Mouse (Mus musculus) right cerebral cortex, postnatal 14 days (tissue): Measurements from ENCODE around the gene Ppme1.

Experiments used
- DNase-seq: peaks from one replicate; pipeline ENCODE4 v3.0.0; 2022

The Ppme1 gene

DNA sequence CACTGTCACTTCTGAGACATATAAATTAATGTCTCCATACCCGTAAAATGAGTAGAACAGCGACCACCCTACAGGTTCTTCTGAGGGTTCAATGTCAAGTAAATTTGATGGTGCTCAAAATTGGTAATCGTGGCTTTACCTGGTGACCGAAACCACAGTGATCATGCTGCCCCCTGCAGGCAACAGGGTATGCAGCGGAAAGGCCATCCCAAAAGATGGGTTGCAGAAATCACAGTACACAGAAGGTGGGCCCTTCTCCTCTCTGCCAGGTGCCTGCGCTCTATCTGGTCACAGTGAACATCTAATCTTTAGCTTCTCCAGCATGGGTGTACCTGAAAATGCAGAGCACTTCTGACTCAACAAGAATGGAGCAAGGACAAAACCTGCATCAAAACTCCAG is 46.6 kb downstream of the Ppme1 start:
- DNase-seq, result peak; percentile 60

DNA sequence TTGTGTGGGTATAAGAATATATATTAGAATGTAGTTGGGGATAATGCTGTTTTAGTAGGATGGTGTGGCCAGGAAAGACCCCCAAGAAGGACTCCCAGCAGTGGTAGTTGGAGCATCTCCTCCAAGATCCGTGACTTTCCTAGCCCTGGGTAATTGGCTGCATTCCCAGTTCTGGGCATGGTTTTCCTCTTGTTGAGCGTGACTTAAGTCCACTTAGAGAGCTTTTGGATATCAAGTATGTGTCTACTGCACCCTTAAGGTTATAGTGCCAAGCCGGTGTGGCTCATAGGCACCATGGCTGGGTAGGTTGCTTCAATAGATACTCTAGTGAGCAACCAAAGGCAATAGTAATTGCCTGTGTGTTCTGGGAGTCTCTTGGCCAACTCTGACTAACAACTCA is 48.4 kb downstream of the Ppme1 start:
- DNase-seq, result no peak

DNA sequence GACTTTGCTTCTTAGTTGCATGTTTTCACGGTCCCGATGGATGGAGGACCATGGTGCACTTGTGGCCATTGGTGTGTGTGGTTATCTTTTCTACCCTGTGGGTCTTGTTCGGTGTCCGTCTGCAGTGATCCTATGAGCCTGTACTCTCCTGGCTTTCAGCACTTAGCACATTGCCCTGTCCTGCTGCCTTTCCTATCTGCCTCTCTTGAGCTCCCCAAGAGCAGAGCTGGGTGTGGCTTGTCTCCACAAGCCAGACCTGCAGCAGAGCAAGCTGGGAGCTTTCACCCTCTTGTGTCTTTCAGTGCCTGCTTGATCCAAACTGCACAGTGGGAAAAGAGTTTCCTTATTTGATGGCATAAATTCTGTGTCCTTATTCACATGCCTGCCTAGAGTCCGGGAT is 54.6 kb downstream of the Ppme1 start:
- DNase-seq, result no peak

DNA sequence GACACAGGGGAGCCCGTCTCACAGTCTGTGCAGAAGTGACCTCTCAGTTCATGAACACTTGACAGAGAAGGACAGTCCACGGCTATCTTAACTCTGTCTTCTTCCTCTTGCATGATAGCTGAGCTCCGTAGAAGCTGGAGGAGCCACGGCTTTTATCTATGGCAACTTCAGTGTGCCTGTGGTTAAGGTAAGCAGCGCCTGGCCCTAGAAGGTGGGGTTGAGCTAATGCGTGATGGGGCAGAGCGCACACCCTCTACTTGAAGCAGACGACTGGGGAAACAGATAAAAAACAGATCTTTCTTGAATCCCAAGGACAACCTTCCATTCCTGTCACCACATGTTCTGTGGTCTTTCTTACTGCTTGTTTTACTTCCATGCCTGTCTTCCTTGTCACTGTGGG is 55.2 kb downstream of the Ppme1 start:
- no peak for DNase-seq

DNA sequence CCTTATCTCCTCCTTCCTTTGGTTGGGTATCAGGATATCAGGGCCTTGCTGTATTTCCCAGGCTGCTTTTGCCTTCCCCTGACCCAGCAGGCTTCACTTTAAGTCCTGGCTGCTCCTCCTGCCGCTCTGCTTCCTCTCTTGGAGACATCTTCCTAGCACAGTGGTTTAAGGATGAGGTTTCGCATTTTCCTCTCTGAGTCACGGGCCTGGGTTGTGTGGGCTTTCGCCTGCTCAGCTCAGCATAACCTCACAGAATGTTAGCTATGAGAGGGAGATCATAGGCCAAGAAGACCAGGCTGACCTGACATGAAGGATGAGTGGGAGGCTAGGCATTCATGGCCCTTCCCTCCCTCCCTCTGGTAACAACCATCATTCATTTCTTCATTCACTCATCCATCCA is 59.4 kb downstream of the Ppme1 start:
- no peak for DNase-seq

DNA sequence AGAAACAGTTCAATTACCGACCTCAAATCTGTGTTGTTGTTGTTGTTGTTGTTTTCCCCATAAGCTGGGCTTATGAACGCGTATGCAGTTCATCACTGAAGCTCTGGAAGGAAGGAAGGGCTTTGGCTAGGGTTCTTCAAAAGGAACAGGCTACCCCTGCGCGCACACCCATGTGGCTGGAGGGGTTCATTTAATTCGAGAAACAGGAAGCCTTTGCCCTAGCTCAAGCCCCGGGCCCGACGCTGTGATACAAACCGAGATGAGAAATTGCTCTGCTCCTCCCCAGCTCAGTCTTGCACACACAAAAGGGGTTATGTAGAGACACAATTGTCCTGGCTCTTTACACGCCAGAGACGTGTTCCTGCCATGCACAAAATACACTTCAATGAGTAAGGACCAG is 61.8 kb downstream of the Ppme1 start:
- DNase-seq, result no peak

DNA sequence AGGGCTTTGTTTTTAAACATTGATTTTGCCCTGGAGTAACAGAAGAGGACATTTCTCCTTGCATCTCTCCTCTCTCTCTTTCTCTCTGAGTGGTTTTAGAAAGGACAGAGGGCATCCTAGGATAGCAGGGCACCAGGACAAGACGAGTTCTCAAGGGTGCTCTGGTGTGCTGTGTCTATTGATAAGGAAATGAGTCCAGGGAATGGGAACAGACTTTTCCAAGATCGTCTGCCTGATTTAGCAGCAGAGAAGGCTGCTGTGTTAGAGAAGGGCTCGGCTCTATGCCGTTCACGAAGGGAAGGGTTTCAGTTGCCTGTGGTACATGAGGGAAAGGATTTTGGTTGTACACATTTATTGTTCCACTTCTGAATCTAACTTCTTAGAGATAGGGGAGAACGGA is 62.4 kb downstream of the Ppme1 start:
- no peak for DNase-seq

DNA sequence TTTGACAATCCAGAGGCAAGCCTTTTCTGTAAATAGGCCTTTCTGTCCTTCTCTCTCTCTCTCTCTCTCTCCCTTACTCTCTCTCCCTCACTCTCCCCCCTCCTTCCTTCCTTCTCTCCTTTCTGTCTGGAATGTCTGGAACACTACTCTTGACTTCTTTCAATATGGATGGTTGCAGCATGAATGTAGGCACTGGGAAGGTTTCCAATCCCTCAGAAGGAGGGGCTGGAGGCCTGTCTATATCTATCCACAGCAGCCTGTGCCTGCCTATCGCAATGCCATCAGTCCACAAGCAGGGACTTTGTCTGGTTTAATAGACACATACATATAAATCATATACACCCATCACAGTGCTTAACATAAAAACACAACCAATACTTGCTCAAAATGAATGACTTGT is 62.9 kb downstream of the Ppme1 start:
- DNase-seq, result no peak

DNA sequence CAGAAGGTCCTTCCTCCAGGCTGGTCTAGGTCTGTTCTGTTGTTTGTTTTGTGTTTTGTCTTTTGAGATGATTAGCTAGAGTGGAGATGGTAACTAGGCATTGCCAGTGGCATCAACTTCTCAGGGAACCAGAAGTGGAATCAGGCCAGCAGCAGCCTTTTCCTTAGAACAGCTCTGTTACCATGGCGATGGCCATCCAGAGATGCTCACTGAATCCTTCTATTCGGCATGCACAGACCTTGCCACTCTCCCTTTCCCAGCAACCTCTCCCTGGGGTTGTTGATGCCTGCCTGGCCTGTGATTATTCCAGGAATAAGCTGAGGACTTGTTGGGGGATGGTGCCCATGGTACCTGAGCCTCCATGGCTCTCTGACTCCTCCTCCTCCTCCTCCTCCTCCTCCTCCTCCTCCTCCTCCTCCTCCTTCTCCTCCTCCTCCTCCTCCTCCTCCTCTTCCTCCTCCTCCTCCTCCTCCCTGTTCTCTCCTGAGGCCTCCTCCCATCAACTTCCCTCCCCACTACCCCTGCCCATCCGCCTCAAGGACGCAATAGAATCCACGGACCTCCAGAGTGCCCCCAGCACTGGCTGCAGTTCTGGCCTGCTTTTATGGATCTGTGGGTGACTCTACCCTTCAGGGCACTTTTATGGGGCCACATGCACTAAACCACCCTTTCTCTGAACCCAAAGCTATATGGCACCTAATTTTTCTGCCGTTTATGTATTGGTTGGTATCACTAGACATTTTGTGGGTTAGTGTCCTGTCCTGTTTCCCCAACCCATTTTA is 64.0 kb downstream of the Ppme1 start:
- DNase-seq, result peak; percentile 70

DNA sequence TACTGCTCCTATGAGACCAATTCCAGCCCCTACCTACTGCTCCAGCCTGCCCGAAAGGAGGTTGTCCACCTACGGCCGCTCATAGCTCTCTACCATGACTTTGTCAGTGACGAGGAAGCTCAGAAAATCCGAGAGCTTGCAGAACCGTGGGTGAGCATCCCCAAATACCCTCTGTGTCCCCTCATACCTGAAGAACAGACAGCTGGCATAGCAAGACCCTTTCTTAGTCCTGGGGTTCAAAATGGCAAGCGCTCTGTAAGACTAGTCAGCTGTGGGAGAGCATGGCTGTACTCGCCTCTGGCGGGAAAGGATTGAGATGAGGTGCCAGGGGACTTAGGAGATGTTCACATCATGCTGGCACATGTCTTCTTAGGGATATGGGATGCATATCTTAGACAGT is 66.2 kb downstream of the Ppme1 start:
- no peak for DNase-seq

DNA sequence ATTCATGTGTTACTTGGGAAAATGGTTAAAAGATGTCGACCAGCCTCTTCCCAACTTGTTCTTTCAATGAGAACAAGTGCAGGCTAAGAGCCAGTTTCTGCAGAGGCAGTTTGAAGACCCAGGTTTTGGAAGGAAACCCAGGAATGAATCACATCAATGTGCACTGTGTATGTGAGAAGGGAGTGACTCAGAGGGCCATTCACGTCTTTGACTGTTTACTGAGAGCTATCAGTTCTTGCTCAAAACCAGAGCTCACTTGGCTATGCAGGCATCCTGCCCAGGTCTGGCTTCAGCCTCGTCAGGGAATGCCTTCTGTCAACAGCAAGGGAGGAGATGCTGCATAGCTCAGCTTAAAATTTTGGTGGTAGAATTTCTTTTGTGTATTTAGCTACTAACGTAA is 69.8 kb downstream of the Ppme1 start:
- peak; percentile 65 for DNase-seq

DNA sequence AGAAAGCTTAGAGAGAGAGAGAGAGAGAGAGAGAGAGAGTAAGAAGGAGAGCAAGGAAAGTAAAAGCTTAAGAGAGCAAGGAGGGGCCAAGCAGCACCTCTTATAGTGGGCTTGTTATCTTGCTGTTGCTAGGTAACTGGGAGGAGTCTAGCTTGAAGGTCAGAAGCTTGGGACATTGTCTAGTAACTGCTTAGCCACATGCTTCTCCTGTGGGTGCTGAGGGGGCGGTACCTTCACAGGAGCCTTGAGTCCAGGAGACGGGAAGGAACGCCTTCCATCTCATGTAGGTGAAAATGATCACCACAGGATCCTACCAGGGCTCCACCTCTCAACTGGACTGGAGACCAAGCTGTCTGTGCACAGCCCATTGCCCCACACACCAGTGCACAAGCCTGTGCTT is 70.7 kb downstream of the Ppme1 start:
- no peak for DNase-seq

DNA sequence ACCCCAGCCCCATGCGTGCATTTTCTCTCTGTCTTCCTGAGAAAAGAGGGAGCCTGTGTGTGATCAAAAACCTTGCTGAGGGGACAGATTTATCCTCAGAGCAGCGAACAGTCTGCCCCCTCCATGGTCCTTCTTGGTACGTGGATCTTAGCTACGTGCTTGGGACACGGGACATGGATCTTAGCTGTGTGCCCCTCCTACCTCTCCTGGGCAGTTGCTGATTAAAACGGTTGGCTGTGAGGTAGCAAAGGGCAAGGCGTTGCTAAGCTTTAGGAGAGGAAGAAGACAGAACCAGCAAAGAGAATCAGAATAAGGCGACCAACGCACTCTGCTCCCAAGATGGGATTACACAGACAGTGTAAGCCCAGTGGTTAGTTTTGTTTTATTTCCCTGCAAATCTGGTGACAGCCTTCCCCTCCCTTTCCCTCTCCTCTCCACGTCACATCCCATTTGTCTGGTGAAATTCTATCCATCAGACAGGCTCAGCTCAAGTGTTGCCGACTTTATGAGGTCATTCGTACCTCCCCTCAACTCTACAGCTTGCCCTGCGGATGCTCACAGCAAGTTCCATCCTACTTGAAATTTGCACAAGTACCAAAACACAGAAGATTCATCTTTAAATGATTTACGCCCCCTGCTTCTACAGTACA is 73.1 kb downstream of the Ppme1 start:
- no peak for DNase-seq

DNA sequence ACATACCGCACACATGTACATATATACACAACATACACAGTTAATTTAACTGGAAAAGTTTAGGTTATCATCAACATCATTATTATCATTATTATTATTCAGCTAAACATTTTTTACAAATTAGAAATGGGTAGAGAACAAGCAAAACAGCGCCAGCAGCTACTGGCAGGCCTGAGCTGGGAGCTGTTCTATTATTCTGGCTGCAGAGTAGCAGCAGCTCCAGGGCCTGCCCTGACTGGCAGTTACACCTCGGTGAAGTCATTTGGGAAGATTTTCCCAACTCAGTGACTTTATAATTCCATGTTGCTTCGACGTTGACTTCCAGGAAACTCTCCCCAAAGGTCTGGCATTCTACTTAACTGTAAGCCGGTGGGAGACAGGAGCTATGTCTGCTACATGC is 75.4 kb downstream of the Ppme1 start:
- DNase-seq, result no peak

DNA sequence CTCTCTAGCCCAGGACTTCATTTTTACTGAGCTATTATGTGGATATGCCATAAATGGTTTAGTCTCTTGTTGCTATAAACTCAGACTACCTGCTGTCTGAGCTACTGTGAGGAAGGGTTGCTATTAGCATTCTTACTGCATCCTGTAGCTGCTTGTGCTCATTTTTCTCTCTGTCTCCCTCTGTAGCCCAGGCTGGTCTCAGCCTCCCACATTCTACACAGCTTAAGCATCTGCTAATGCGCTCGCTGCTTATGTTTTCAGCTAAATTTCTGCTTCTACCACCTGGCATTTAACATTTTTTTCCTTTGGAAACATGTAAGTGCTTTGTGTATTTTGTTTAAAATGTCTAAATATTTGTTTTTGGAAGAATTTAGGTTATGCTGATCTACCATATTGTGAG is 76.4 kb downstream of the Ppme1 start:
- no peak for DNase-seq

DNA sequence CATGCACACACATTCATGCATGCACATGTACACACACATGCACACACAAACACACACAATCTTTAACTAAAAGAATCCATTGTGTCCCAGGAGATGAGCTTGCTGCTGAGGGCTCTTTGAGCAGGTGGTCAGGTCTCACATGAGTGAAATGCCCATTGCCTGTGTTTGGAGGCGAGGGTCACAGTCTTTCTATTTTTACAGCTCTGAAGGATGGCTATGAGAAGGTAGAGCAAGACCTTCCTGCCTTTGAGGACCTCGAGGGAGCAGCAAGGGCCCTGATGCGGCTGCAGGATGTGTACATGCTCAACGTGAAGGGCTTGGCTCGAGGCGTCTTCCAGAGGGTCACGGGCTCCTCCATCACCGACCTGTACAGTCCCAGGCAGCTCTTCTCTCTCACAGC is 78.6 kb downstream of the Ppme1 start:
- no peak for DNase-seq

DNA sequence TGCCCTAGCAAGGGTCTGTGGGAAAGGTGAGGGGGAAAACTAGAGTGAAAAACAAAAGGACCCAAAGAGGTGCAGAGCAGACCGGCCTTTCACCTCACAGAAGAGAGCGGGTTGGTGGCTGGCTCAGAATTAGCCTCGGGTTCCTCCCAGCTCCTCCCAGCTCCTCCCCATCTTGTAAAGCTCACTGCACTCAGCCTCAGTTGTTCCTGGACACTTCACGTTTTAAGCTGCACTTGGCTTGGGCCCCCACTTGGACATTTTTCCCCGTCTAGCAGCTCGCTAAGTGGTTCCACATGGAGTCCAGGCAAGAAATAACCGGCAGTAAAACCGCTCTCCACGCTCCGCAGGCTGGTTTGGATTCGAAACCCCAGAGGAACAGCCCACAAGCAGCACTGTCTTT is 83.5 kb downstream of the Ppme1 start:
- DNase-seq, result no peak

DNA sequence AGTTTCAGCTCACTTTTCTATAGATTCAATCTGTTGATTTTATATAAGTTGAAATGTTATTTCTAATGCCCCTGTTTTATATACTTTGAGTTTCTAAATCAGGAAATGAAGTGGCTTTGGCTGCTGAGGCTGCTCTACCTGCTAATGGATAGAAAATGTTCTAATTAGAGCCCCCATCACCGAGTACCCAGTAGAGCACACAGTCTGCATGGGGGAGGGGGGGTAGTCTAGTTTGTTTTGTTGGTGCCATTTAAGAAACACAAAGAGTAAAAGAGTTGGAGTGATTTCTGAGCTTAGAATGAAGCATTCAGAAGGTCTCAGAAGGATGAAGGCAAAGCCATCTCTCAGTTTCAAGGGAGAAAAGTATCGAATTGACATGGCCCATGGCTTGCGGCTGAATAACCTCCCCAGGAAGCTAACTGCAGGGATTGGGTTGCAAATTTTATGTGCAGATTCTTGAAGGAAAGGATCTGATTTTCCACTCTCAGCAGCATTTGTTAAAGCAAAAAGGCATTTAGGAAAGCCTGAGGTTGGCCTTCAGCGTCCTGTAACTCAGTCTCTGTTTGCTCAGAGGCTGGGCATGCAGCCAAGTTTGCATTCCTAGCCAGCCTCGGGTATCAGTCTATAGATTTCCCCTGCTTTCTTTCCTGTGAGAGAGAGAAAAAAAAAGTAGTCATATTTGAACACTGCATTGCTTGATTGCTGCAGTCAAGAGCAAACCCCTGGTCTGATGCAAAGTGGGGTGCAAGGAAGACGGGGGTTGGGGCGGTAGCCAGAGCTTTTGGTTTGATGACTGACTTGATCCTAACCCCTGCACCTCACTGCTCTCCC is 84.1 kb downstream of the Ppme1 start:
- peak; percentile 56 for DNase-seq

DNA sequence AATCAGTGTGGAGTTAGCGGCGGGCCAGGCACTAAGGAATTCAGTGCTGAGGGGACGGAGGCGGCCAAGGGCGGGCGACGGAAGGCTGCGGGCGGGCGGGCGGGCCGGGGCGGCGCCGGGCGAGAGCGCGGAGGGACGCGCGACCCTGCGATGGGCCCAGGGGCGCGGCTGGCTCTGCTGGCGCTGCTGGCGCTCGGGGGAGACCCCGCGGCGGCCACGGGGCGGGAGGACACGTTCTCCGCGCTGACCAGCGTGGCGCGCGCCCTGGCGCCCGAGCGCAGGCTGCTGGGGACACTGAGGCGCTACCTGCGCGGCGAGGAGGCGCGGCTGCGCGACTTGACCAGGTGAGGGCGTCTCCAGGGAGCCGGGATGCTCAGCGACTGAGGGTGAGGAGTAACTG is 86.7 kb downstream of the Ppme1 start, which contains the start of gene P4ha3:
P4ha3 (plus strand) TSS at position 138 of the 400 bp plus-strand sequence.
- peak; percentile 41 for DNase-seq

DNA sequence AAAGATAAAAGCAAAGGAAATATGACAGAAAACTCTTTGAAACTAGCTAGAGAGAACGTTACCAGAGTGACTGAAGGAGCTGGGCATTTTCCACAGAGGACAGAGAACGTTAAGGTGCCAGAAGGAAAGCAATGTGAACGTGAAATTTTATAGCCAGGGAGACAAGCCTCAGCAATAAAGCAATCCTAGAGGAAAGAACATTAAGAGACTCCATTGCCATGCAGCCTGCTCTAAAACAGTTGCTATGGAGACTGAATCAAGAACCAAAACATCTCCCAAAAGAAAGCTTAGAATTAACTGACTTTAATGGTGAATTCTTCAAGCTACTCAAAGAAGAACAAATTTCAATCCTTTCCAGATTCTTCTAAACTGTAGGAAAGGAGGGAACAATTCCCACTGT is 88.8 kb downstream of the Ppme1 start:
- DNase-seq, result no peak

DNA sequence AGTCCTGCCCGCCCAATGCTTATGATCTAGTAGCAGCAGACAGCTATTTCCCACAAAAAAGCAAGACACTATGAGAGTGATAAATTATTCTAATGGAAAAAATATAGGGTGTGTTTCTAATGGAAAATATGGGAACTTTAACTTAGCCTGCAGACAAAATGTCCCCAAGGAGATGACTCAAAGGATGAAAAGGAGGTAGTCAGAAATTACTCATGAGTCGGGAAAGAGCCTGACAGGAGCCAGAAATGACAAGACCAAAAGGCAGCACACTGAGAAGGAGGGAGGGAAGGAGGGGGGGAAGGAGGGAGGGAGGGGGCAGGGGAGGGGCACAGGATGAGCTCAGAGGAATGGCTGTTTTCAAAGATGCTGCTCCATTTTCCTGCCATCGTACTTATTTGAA is 90.5 kb downstream of the Ppme1 start:
- DNase-seq, result no peak

DNA sequence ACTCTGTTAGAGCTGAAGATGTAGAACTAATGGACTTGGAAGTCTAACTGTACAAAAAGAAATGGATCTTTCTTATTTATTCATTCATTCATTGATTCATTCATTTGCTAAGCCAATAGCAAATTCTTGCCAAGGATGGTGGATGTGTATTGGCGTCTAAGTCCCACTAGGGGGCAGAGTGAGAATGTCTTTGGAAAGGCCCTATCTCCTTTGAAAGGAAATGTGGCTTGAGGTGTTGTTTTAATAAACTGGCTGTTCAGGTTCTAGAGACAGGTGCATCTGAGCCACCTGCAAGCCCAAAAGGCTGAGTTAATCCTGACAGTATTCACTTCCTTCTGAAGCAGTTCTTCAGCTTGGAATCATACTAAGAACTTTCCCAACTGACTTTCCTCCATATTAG is 92.3 kb downstream of the Ppme1 start:
- no peak for DNase-seq
